Mouse (Mus musculus) urinary bladder, adult 2 months (tissue): Measurements from ENCODE around the gene Nlrp3. TPM values are rescaled to one million over a fixed set of nuclear protein-coding genes. Genes with fewer than 3 reads are reported as not detected.

Experiments
- polyA plus RNA-seq: library from polyadenylated mRNA; depleted of rRNA; stranded (reverse); fragments of >200 nt; gene quantifications from 2 replicates; pipeline ENCODE4 v1.2.3, GENCODE M21; 2012; rRNA removed

Gene Nlrp3
- polyA plus RNA-seq, 1 experiment = 0.70 TPM

Other genes starting within 250 kb of the Nlrp3 start
- 11.6 and 11.7 TPM in 2 replicates for gene Wnt9a, start 234.6 kb upstream of the Nlrp3 start, polyA plus RNA-seq
- 0.06 and 0.24 TPM in 2 replicates for gene Prss38, start 165.9 kb upstream of the Nlrp3 start, polyA plus RNA-seq
- 5.3 and 5.9 TPM in 2 replicates for gene Jmjd4, start 91.5 kb upstream of the Nlrp3 start, polyA plus RNA-seq
- 61.7 and 66.2 TPM in 2 replicates for gene Snap47, start 90.4 kb upstream of the Nlrp3 start, polyA plus RNA-seq
- 5.6 and 6.2 TPM in 2 replicates for gene Zfp867, start 69.1 kb upstream of the Nlrp3 start, polyA plus RNA-seq
- gene Zkscan17, start 14.8 kb upstream of the Nlrp3 start, polyA plus RNA-seq = 8.3 and 13.8 TPM in 2 replicates
- not detected in 2 replicates for gene Olfr222, start 34.7 kb downstream of the Nlrp3 start, polyA plus RNA-seq
- not detected in 2 replicates for gene Olfr223, start 51.7 kb downstream of the Nlrp3 start, polyA plus RNA-seq
- gene Mprip, start 119.7 kb downstream of the Nlrp3 start, polyA plus RNA-seq = 136 and 151 TPM in 2 replicates
- gene Pld6, start 246.1 kb downstream of the Nlrp3 start, polyA plus RNA-seq = 1.2 and 1.5 TPM in 2 replicates